Mouse (Mus musculus): ENCODE measurements around the gene Rgs3. TPM values are rescaled to one million over a fixed set of nuclear protein-coding genes. Genes with fewer than 3 reads are reported as not detected.

Rgs3 gene
- polyA plus RNA-seq, 1 experiment from 2014 or later, result 43.3 TPM

GRCm38 (mm10) chr4:62729191-62729590, 169.5 kb downstream of the Rgs3 start:
- H3K9ac ChIP-seq (replicated peaks), result no peak overlapping the region
- ATAC-seq (ENCODE audit: insufficient number of reproducible peaks, insufficient read depth, low FRiP score, low TSS enrichment, low read depth), result no peak
- H3K36me3 ChIP-seq, result no peaks in the 10 kb centered on the region

GRCm38 (mm10) chr4:62729941-62730340, 170.3 kb downstream of the Rgs3 start:
- Histone ChIP-seq H3K27ac (no peak overlapping the region), H3K4me1 (replicated peaks) (peaks cover 51% of the 10 kb centered on the region), H3K36me3 (no peaks in the 10 kb centered on the region), H3K9me3 (peaks cover 7% of the 10 kb centered on the region; the same call in 1 of the 2 replicates), H3K9ac (replicated peaks) (no peak overlapping the region), H3K27me3 (no peaks in the 10 kb centered on the region), H3K4me3 (replicated peaks) (no peak overlapping the region), H3K4me2 (no peak overlapping the region)
- WGBS, result 82% methylated on average over 5 of the region's 5 CpGs
- no peak for ATAC-seq (ENCODE audit: insufficient number of reproducible peaks, insufficient read depth, low FRiP score, low TSS enrichment, low read depth)

More at GRCm38 (mm10) chr4:62729191-62729590, 169.5 kb downstream of the Rgs3 start:
- 90% methylated on average over 4 of the region's 4 CpGs for WGBS
- Histone ChIP-seq H3K9me3 (peaks cover 7% of the 10 kb centered on the region), H3K4me1 (replicated peaks) (peaks cover 46% of the 10 kb centered on the region), H3K27ac (no peak overlapping the region), H3K4me2 (no peak overlapping the region), H3K4me3 (replicated peaks) (no peak overlapping the region), H3K27me3 (no peaks in the 10 kb centered on the region)

GRCm38 (mm10) chr4:62730861-62731260, 171.2 kb downstream of the Rgs3 start:
- peaks cover 60% of the 10 kb centered on the region for H3K4me1 ChIP-seq (replicated peaks)

GRCm38 (mm10) chr4:62731531-62732063, 171.9 kb downstream of the Rgs3 start:
- Histone ChIP-seq H3K4me1 (replicated peaks) (peaks cover 67% of the 10 kb centered on the region), H3K9ac (replicated peaks) (no peak overlapping the region), H3K27me3 (no peaks in the 10 kb centered on the region), H3K4me2 (no peak overlapping the region), H3K4me3 (replicated peaks) (no peak overlapping the region), H3K27ac (peak overlapping the region; percentile 75; the same call in 1 of the 2 replicates), H3K9me3 (no peaks in the 10 kb centered on the region), H3K36me3 (no peaks in the 10 kb centered on the region)
- WGBS, result 86% methylated on average over 6 of the region's 6 CpGs
- no peak for ATAC-seq (ENCODE audit: insufficient number of reproducible peaks, insufficient read depth, low FRiP score, low TSS enrichment, low read depth)

More at GRCm38 (mm10) chr4:62730861-62731260, 171.2 kb downstream of the Rgs3 start:
- Histone ChIP-seq H3K4me2 (no peak overlapping the region), H3K4me3 (replicated peaks) (no peak overlapping the region), H3K36me3 (no peaks in the 10 kb centered on the region), H3K9me3 (no peaks in the 10 kb centered on the region), H3K9ac (replicated peaks) (no peak overlapping the region), H3K27ac (no peak overlapping the region), H3K27me3 (no peaks in the 10 kb centered on the region)
- no peak for ATAC-seq (ENCODE audit: insufficient number of reproducible peaks, insufficient read depth, low FRiP score, low TSS enrichment, low read depth)
- WGBS, result 78% methylated on average over 3 of the region's 3 CpGs

GRCm38 (mm10) chr4:62732096-62732495, 172.4 kb downstream of the Rgs3 start:
- Histone ChIP-seq H3K9me3 (no peaks in the 10 kb centered on the region), H3K27me3 (no peaks in the 10 kb centered on the region), H3K27ac (peak overlapping the region; percentile 75), H3K4me1 (replicated peaks) (peaks cover 70% of the 10 kb centered on the region), H3K4me2 (no peak overlapping the region), H3K9ac (replicated peaks) (no peak overlapping the region), H3K36me3 (no peaks in the 10 kb centered on the region), H3K4me3 (replicated peaks) (no peak overlapping the region)
- WGBS, result 69% methylated on average over 7 of the region's 7 CpGs
- ATAC-seq (ENCODE audit: insufficient number of reproducible peaks, insufficient read depth, low FRiP score, low TSS enrichment, low read depth), result no peak

- 34% methylated on average over 2 of the region's 2 CpGs for WGBS
- Histone ChIP-seq H3K4me1 (replicated peaks) (peaks cover 63% of the 10 kb centered on the region), H3K36me3 (no peaks in the 10 kb centered on the region), H3K27me3 (no peaks in the 10 kb centered on the region), H3K4me2 (0 out of 2 replicates have a peak overlapping the region, but pooled peaks have one; percentile 4), H3K27ac (peak overlapping the region; percentile 75), H3K9ac (replicated peaks) (no peak overlapping the region), H3K4me3 (replicated peaks) (no peak overlapping the region), H3K9me3 (no peaks in the 10 kb centered on the region)
- 0 out of 2 replicates have a peak, but pooled peaks have one; percentile 34 for ATAC-seq (ENCODE audit: insufficient number of reproducible peaks, insufficient read depth, low FRiP score, low TSS enrichment, low read depth)
These were observed 173.2 kb downstream of the Rgs3 start for GRCm38 (mm10) chr4:62732840-62733239.

- no peak overlapping the region for H3K9ac ChIP-seq (replicated peaks)
- H3K27me3 ChIP-seq, result no peaks in the 10 kb centered on the region
- peaks cover 63% of the 10 kb centered on the region for H3K4me1 ChIP-seq (replicated peaks)
- 80% methylated on average over 3 of the region's 4 CpGs for WGBS
- no peak for ATAC-seq (ENCODE audit: insufficient number of reproducible peaks, insufficient read depth, low FRiP score, low TSS enrichment, low read depth)
- no peaks in the 10 kb centered on the region for H3K36me3 ChIP-seq
- no peak overlapping the region for H3K4me2 ChIP-seq
- H3K4me3 ChIP-seq (replicated peaks), result no peak overlapping the region
- no peaks in the 10 kb centered on the region for H3K9me3 ChIP-seq
- H3K27ac ChIP-seq, result 0 out of 2 replicates have a peak overlapping the region, but pooled peaks have one; percentile 25
These were observed 174.3 kb downstream of the Rgs3 start for GRCm38 (mm10) chr4:62733938-62734337.

- no peak for ATAC-seq (ENCODE audit: insufficient number of reproducible peaks, insufficient read depth, low FRiP score, low TSS enrichment, low read depth)
- H3K9me3 ChIP-seq, result no peaks in the 10 kb centered on the region
- no peaks in the 10 kb centered on the region for H3K27me3 ChIP-seq
- WGBS, result 71% methylated on average over 8 of the region's 8 CpGs
- H3K27ac ChIP-seq, result 0 out of 2 replicates have a peak overlapping the region, but pooled peaks have one; percentile 20
- peaks cover 60% of the 10 kb centered on the region for H3K4me1 ChIP-seq (replicated peaks)
- no peak overlapping the region for H3K9ac ChIP-seq (replicated peaks)
- no peak overlapping the region for H3K4me3 ChIP-seq (replicated peaks)
- H3K36me3 ChIP-seq, result no peaks in the 10 kb centered on the region
- no peak overlapping the region for H3K4me2 ChIP-seq
These were observed 175.6 kb downstream of the Rgs3 start for GRCm38 (mm10) chr4:62735291-62735690.

- peaks cover 60% of the 10 kb centered on the region for H3K4me1 ChIP-seq (replicated peaks)
- H3K4me2 ChIP-seq, result no peak overlapping the region
- 67% methylated on average over 9 of the region's 9 CpGs for WGBS
- H3K27ac ChIP-seq, result peak overlapping the region; percentile 20; the same call in 1 of the 2 replicates
- no peak for ATAC-seq (ENCODE audit: insufficient number of reproducible peaks, insufficient read depth, low FRiP score, low TSS enrichment, low read depth)
- no peak overlapping the region for H3K9ac ChIP-seq (replicated peaks)
- H3K27me3 ChIP-seq, result no peaks in the 10 kb centered on the region
- H3K9me3 ChIP-seq, result no peaks in the 10 kb centered on the region
- H3K4me3 ChIP-seq (replicated peaks), result no peak overlapping the region
- H3K36me3 ChIP-seq, result no peaks in the 10 kb centered on the region
These were observed 176.2 kb downstream of the Rgs3 start for GRCm38 (mm10) chr4:62735878-62736277.

GRCm38 (mm10) chr4:62736421-62736820, 176.8 kb downstream of the Rgs3 start:
- 62% methylated on average over 7 of the region's 7 CpGs for WGBS
- peaks cover 61% of the 10 kb centered on the region for H3K4me1 ChIP-seq (replicated peaks)
- no peak overlapping the region for H3K9ac ChIP-seq (replicated peaks)
- no peaks in the 10 kb centered on the region for H3K9me3 ChIP-seq
- no peaks in the 10 kb centered on the region for H3K36me3 ChIP-seq
- no peak overlapping the region for H3K4me3 ChIP-seq (replicated peaks)
- 0 out of 2 replicates have a peak overlapping the region, but pooled peaks have one; percentile 7 for H3K27ac ChIP-seq
- no peaks in the 10 kb centered on the region for H3K27me3 ChIP-seq
- no peak for ATAC-seq (ENCODE audit: insufficient number of reproducible peaks, insufficient read depth, low FRiP score, low TSS enrichment, low read depth)
- H3K4me2 ChIP-seq, result no peak overlapping the region

GRCm38 (mm10) chr4:62736904-62737303, 177.3 kb downstream of the Rgs3 start:
- Histone ChIP-seq H3K27me3 (no peaks in the 10 kb centered on the region), H3K36me3 (no peaks in the 10 kb centered on the region), H3K9ac (replicated peaks) (no peak overlapping the region), H3K4me1 (replicated peaks) (peaks cover 65% of the 10 kb centered on the region), H3K4me3 (replicated peaks) (no peak overlapping the region), H3K9me3 (no peaks in the 10 kb centered on the region), H3K4me2 (no peak overlapping the region), H3K27ac (no peak overlapping the region)
- WGBS, result 82% methylated on average over 3 of the region's 3 CpGs
- no peak for ATAC-seq (ENCODE audit: insufficient number of reproducible peaks, insufficient read depth, low FRiP score, low TSS enrichment, low read depth)
